Mouse (Mus musculus) spleen, adult 2 months (tissue): ENCODE data around the gene Cacna1c. TPM values are rescaled to one million over a fixed set of nuclear protein-coding genes. Genes with fewer than 3 reads are reported as not detected.
A peak's percentile ranks its signal among the peaks of the same experiment; 100 is the strongest.

Experiments
- DNase-seq, 2 experiments: peaks; one replicate each; pipeline versions ENCODE4 v3.0.0 to v3.0.0-alpha.2; 2012 to 2021; ENCODE audit warnings: low spot score in 2 of 2, low read depth in 1 of 2
- H3K27ac ChIP-seq: fragments of 200-500 bp; 2 replicates; pipeline ENCODE4 v1.5.1; 2012; ENCODE audit warnings: low read length, inconsistent platforms; ENCODE audit not compliant: insufficient read depth
- H3K27me3 ChIP-seq: fragments of 200-500 bp; 2 replicates; pipeline ENCODE4 v1.6.1; 2012; ENCODE audit warnings: mild to moderate bottlenecking, moderate library complexity, low read length, inconsistent platforms; ENCODE audit not compliant: control insufficient read depth, insufficient read depth
- H3K36me3 ChIP-seq: fragments of 200-500 bp; 2 replicates; pipeline ENCODE4 v1.6.1; 2012; ENCODE audit warnings: mild to moderate bottlenecking, low read length, inconsistent platforms; ENCODE audit not compliant: control insufficient read depth, insufficient read depth
- H3K4me1 ChIP-seq: fragments of 200-500 bp; 2 replicates; pipeline ENCODE4 v1.6.1; 2011; ENCODE audit warnings: inconsistent platforms; ENCODE audit not compliant: control insufficient read depth, insufficient read depth, insufficient read length
- H3K4me3 ChIP-seq: fragments of 200-500 bp; 2 replicates; pipeline ENCODE4 v1.5.1; 2011; ENCODE audit warnings: mild to moderate bottlenecking, inconsistent platforms; ENCODE audit not compliant: insufficient read depth, insufficient read length; ENCODE audit errors: extremely low read depth
- CTCF ChIP-seq: fragments of 200-500 bp; IDR thresholded peaks from 2 replicates; pipeline ENCODE4 v1.5.1; 2011; ENCODE audit warnings: mild to moderate bottlenecking, inconsistent platforms; ENCODE audit not compliant: insufficient read depth, insufficient read length, insufficient replicate concordance; ENCODE audit errors: extremely low read depth
- POLR2A ChIP-seq: fragments of 200-500 bp; IDR thresholded peaks from 2 replicates; pipeline ENCODE4 v1.6.1; 2011; ENCODE audit warnings: low read depth, low read length, inconsistent platforms
- WGBS: fragments of 180-500 bp; shearing (Covaris S2); methylation state at CpG from one replicate; pipeline ENCODE4 v1.1.7; 2018; 5-methylcytosine and 5-hydroxymethylcytosine counted together
- polyA plus RNA-seq: library from polyadenylated mRNA; depleted of rRNA; stranded (reverse); fragments of >200 nt; gene quantifications from 2 replicates; pipeline ENCODE4 v1.2.3, GENCODE M21; 2012

The Cacna1c gene
- polyA plus RNA-seq, 1 experiment: 1.1 TPM

GRCm38 (mm10) chr6:119139561-119139960 is 56.7 kb downstream of the Cacna1c start:
- H3K36me3 ChIP-seq: no peaks in the 10 kb centered on the region
- DNase-seq: no peak
- H3K27me3 ChIP-seq: no peaks in the 10 kb centered on the region
- H3K4me1 ChIP-seq: no peaks in the 10 kb centered on the region
- TF ChIP-seq POLR2A (no peak), CTCF (no peak)
- no peak overlapping the region for H3K27ac ChIP-seq
- no peak overlapping the region for H3K4me3 ChIP-seq
- WGBS: 54% methylated on average over 7 of the region's 7 CpGs

GRCm38 (mm10) chr6:119137768-119138167 is 58.5 kb downstream of the Cacna1c start:
- no peaks in the 10 kb centered on the region for H3K27me3 ChIP-seq
- no peaks in the 10 kb centered on the region for H3K4me1 ChIP-seq
- no peak for DNase-seq
- H3K27ac ChIP-seq: no peak overlapping the region
- TF ChIP-seq POLR2A: no peak
- 88% methylated on average over 10 of the region's 10 CpGs for WGBS
- H3K36me3 ChIP-seq: no peaks in the 10 kb centered on the region
- no peak overlapping the region for H3K4me3 ChIP-seq

- no peak overlapping the region for H3K4me3 ChIP-seq
- TF ChIP-seq CTCF (no peak), POLR2A (no peak)
- WGBS: 89% methylated on average over 4 of the region's 4 CpGs
- H3K27ac ChIP-seq: no peak overlapping the region
- no peak for DNase-seq
- H3K36me3 ChIP-seq: no peaks in the 10 kb centered on the region
- H3K4me1 ChIP-seq: no peaks in the 10 kb centered on the region
- no peaks in the 10 kb centered on the region for H3K27me3 ChIP-seq
These were observed 63.4 kb downstream of the Cacna1c start for GRCm38 (mm10) chr6:119132863-119133262.

GRCm38 (mm10) chr6:119132111-119132735 is 64.0 kb downstream of the Cacna1c start:
- WGBS: 86% methylated on average over 8 of the region's 8 CpGs
- Histone ChIP-seq H3K4me1 (no peaks in the 10 kb centered on the region), H3K36me3 (no peaks in the 10 kb centered on the region), H3K27ac (no peak overlapping the region), H3K27me3 (no peaks in the 10 kb centered on the region), H3K4me3 (no peak overlapping the region)
- TF ChIP-seq CTCF (no peak), POLR2A (no peak)
- DNase-seq: no peak

- Histone ChIP-seq H3K4me1 (no peaks in the 10 kb centered on the region), H3K27ac (no peak overlapping the region), H3K27me3 (no peaks in the 10 kb centered on the region), H3K36me3 (no peaks in the 10 kb centered on the region), H3K4me3 (no peak overlapping the region)
- DNase-seq: peak in 1 of 2 experiments; percentile 53
- WGBS: 72% methylated on average over 5 of the region's 5 CpGs
- TF ChIP-seq CTCF (peak; percentile 40; the same call in 1 of the 2 replicates), POLR2A (no peak)
These were observed 66.6 kb downstream of the Cacna1c start for GRCm38 (mm10) chr6:119129664-119130063.

GRCm38 (mm10) chr6:119128521-119128920 is 67.7 kb downstream of the Cacna1c start:
- Histone ChIP-seq H3K27me3 (no peaks in the 10 kb centered on the region), H3K4me1 (no peaks in the 10 kb centered on the region), H3K36me3 (no peaks in the 10 kb centered on the region), H3K4me3 (no peak overlapping the region), H3K27ac (no peak overlapping the region)
- WGBS: 82% methylated on average over 8 of the region's 8 CpGs
- DNase-seq: no peak
- TF ChIP-seq POLR2A (no peak), CTCF (no peak)

GRCm38 (mm10) chr6:119128076-119128475 is 68.1 kb downstream of the Cacna1c start:
- no peak for TF ChIP-seq CTCF
- no peak for TF ChIP-seq POLR2A
- 77% methylated on average over 1 of the region's 1 CpGs for WGBS
- no peak overlapping the region for H3K4me3 ChIP-seq

More at GRCm38 (mm10) chr6:119128076-119128475, 68.1 kb downstream of the Cacna1c start:
- Histone ChIP-seq H3K27me3 (no peaks in the 10 kb centered on the region), H3K36me3 (no peaks in the 10 kb centered on the region), H3K27ac (no peak overlapping the region), H3K4me1 (no peaks in the 10 kb centered on the region)
- DNase-seq: no peak
